Mouse (Mus musculus) spleen, adult 2 months (tissue): ENCODE measurements at regions not wholly inside any gene's neighbourhood (a gene's known extent, or its start where the extent isn't known, plus 50 kb on each side); places are given as distances from the start of the nearest gene placed in this dataset.

Experiments used
- DNase-seq, 2 experiments: peaks; one replicate each; pipeline versions ENCODE4 v3.0.0 to v3.0.0-alpha.2; 2012 to 2021; ENCODE audit warnings: low spot score in 2 of 2, low read depth in 1 of 2
- H3K27ac ChIP-seq: fragments of 200-500 bp; 2 replicates; pipeline ENCODE4 v1.5.1; 2012; ENCODE audit warnings: low read length, inconsistent platforms; ENCODE audit not compliant: insufficient read depth
- H3K27me3 ChIP-seq: fragments of 200-500 bp; 2 replicates; pipeline ENCODE4 v1.6.1; 2012; ENCODE audit warnings: mild to moderate bottlenecking, moderate library complexity, low read length, inconsistent platforms; ENCODE audit not compliant: control insufficient read depth, insufficient read depth
- H3K36me3 ChIP-seq: fragments of 200-500 bp; 2 replicates; pipeline ENCODE4 v1.6.1; 2012; ENCODE audit warnings: mild to moderate bottlenecking, low read length, inconsistent platforms; ENCODE audit not compliant: control insufficient read depth, insufficient read depth
- H3K4me1 ChIP-seq: fragments of 200-500 bp; 2 replicates; pipeline ENCODE4 v1.6.1; 2011; ENCODE audit warnings: inconsistent platforms; ENCODE audit not compliant: control insufficient read depth, insufficient read depth, insufficient read length
- H3K4me3 ChIP-seq: fragments of 200-500 bp; 2 replicates; pipeline ENCODE4 v1.5.1; 2011; ENCODE audit warnings: mild to moderate bottlenecking, inconsistent platforms; ENCODE audit not compliant: insufficient read depth, insufficient read length; ENCODE audit errors: extremely low read depth
- CTCF ChIP-seq: fragments of 200-500 bp; IDR thresholded peaks from 2 replicates; pipeline ENCODE4 v1.5.1; 2011; ENCODE audit warnings: mild to moderate bottlenecking, inconsistent platforms; ENCODE audit not compliant: insufficient read depth, insufficient read length, insufficient replicate concordance; ENCODE audit errors: extremely low read depth
- POLR2A ChIP-seq: fragments of 200-500 bp; IDR thresholded peaks from 2 replicates; pipeline ENCODE4 v1.6.1; 2011; ENCODE audit warnings: low read depth, low read length, inconsistent platforms
- WGBS: fragments of 180-500 bp; shearing (Covaris S2); methylation state at CpG from one replicate; pipeline ENCODE4 v1.1.7; 2018; 5-methylcytosine and 5-hydroxymethylcytosine counted together

DNA sequence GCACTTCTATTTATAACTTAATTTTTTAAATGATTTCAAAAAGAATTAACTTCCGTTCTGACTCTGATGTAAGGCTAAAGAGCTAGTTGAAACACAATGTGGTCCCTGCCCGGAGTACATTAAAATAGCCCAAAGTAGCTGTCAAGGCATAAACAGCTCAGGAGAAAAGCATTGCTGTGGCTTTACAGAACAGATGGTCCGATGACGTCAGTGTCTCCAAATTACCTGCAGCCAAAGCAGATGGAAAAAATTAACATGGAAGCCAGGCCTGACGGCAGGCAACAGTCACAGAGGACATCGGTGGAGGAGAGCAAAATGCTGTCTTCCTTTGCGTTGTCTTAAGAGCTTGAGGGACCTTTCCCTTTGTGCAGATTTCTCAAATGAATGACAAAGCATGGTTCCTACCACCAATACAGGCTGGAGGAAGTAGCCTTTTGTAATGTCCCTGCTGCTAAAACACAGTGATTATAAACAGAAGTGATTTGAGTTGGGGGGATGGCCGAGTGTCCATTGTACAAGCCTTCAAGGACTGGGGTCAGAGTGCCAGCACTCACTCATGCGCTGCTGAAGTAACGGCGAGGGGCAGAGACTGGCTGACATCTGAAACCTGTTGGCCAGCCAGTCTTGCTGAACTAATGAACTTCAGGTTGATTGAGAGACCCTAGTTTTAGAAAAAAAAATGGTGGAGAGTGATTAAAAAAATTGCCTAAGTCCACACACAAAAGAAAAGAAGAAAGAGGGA lies 101.8 kb upstream of the Plcl2 start:
- WGBS = 86% methylated on average over 11 of the region's 11 CpGs
- no peak for TF ChIP-seq CTCF
- TF ChIP-seq POLR2A = no peak

DNA sequence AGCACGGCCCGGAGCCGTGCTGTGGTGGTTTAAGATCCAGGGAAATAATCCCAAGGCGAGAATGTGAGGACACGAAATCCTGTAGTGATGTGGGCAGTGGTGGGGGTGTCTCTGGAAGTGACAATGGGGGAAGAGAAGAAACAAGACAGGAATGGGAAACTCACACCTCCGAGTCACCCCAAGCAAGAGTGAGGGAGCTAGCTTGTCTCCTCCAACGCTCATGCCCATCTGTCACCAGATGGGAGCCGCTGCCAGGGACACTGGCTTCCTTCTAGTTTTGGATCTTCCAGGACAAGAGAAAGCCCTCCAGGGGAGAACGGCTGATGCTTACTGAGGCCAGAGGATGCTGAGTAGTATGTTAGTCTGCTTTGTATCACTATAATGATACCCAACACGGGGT lies 100.6 kb upstream of the Plcl2 start:
- Histone ChIP-seq H3K27me3 (no peaks in the 10 kb centered on the region), H3K27ac (no peak overlapping the region), H3K4me1 (no peaks in the 10 kb centered on the region), H3K36me3 (no peaks in the 10 kb centered on the region), H3K4me3 (no peak overlapping the region)
- 90% methylated on average over 10 of the region's 10 CpGs for WGBS
- TF ChIP-seq CTCF (no peak), POLR2A (no peak)
- DNase-seq = no peak

More for the DNA sequence above, 101.8 kb upstream of the Plcl2 start:
- Histone ChIP-seq H3K4me1 (no peaks in the 10 kb centered on the region), H3K27ac (no peak overlapping the region), H3K4me3 (no peak overlapping the region), H3K36me3 (no peaks in the 10 kb centered on the region), H3K27me3 (no peaks in the 10 kb centered on the region)
- DNase-seq = no peak

DNA sequence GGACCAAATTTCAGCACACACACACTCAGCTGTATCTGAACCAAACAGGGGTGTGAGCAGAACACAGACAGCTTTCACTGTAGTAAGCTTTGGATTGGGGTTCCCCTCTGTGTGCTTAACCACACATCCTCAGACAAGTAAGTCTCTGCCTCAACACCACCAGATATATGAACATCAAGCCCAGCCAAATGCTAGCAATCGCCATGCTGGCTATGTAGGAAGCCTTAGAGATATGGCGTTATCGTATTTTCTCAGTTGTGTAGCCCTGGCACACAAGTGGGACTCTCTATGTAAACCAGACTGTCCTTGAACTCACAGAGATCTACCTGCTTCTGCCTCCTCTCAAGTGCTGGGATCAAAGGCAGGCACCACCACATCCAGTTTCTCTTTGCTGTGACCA lies 99.9 kb upstream of the Plcl2 start:
- Histone ChIP-seq H3K4me1 (no peaks in the 10 kb centered on the region), H3K4me3 (no peak overlapping the region), H3K27me3 (no peaks in the 10 kb centered on the region), H3K27ac (no peak overlapping the region), H3K36me3 (no peaks in the 10 kb centered on the region)
- TF ChIP-seq POLR2A = no peak
- TF ChIP-seq CTCF = no peak
- 94% methylated on average over 3 of the region's 3 CpGs for WGBS
- no peak for DNase-seq

DNA sequence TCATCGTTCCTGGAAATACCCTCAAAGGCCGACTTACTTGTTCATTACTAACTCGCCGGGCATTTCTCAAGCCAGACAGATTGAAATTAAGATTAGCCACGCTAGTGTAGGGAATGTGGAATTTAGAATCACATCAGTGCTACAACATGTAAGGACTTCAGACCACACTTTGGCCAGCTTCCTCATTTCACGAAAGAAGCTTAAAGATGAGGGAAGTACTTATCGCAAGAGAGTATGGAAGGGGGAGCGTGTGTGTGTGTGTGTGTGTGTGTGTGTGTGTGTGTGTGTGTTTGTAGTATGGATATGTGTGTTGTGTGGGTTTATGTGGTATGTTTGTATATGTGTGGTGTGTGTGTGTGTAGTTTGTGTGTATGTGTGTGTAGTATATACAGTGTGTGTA lies 99.3 kb upstream of the Plcl2 start:
- no peak for DNase-seq
- H3K27ac ChIP-seq = no peak overlapping the region
- H3K27me3 ChIP-seq = no peaks in the 10 kb centered on the region
- H3K36me3 ChIP-seq = no peaks in the 10 kb centered on the region
- no peak for TF ChIP-seq CTCF
- TF ChIP-seq POLR2A = no peak
- 32% methylated on average over 8 of the region's 8 CpGs for WGBS
- H3K4me1 ChIP-seq = peaks cover 5% of the 10 kb centered on the region; the same call in 1 of the 2 replicates
- no peak overlapping the region for H3K4me3 ChIP-seq

DNA sequence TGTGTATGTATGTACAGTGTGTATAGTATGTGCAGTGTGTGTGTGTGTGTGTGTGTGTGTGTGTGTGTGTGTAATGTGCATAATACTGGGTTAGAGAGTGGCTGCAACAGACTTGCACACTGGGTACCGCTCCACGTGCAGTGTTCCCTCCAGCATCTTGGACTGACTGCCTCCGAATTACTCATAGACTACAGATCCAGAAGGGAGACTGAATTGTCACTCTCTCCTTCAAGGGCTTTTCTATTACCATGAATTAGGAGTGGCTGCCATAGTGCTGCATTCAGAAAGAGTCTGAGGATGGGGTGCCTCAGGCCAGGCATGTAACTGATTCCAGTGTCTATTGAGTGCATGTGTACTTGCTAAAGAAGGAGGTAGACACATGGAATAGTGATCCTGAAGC lies 98.9 kb upstream of the Plcl2 start:
- DNase-seq = no peak
- Histone ChIP-seq H3K4me3 (no peak overlapping the region), H3K27ac (no peak overlapping the region), H3K36me3 (no peaks in the 10 kb centered on the region), H3K27me3 (no peaks in the 10 kb centered on the region), H3K4me1 (peaks cover 8% of the 10 kb centered on the region; the same call in 1 of the 2 replicates)
- WGBS = 91% methylated on average over 3 of the region's 3 CpGs
- TF ChIP-seq POLR2A (no peak), CTCF (no peak)

DNA sequence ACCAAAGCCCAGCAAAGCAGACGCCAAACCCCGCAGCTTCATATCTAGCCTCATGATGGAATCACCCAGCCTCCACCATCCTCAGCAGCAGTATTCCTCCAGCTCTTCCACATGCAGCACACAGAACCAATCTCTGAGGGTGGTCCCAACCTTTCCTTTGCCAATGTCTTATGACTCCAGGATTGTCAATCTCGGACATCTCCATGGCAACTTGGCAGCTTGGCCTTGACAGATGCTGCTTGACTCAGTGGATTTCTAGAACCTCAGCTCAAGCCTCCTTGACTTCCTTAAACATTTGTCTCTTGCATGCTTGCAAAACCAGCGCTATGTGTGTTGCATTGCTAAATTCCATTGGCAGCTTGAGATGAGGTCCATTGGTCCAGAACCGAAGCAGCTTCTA lies 96.8 kb upstream of the Plcl2 start:
- WGBS = 96% methylated on average over 5 of the region's 5 CpGs
- no peak for TF ChIP-seq POLR2A
- Histone ChIP-seq H3K27me3 (no peaks in the 10 kb centered on the region), H3K36me3 (no peaks in the 10 kb centered on the region), H3K4me1 (peaks cover 12% of the 10 kb centered on the region; the same call in 1 of the 2 replicates), H3K4me3 (no peak overlapping the region), H3K27ac (no peak overlapping the region)
- DNase-seq = no peak

DNA sequence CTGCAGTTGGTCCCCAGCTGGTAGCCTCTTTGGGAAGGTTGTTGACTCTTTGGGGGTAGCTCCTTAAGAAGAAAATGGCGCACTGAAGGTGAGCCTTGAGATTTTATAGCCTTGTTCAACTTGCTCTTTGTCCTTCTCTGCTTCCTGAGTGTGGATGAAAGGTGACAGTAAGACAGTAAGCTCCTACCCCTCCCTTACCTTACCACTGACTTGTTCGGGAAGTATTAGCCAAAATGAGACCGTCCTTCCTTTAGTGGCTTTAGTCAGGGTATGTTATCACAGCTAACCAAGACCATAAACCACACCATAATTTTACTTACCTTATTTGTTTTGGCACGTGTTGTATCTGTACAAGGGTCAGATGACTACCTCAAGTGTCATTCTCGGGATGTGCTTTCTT lies 95.3 kb upstream of the Plcl2 start:
- WGBS = 87% methylated on average over 5 of the region's 5 CpGs
- no peaks in the 10 kb centered on the region for H3K27me3 ChIP-seq
- TF ChIP-seq CTCF (no peak), POLR2A (no peak)
- DNase-seq = no peak
- H3K4me1 ChIP-seq = peaks cover 12% of the 10 kb centered on the region; the same call in 1 of the 2 replicates
- H3K36me3 ChIP-seq = no peaks in the 10 kb centered on the region
- no peak overlapping the region for H3K27ac ChIP-seq
- no peak overlapping the region for H3K4me3 ChIP-seq
